Mouse (Mus musculus) CH12.LX (cell line): ENCODE results near the gene Nrros.

Experiments
- CHD2 ChIP-seq: IDR thresholded peaks from 2 replicates; pipeline ENCODE4 v1.6.1; 2011; ENCODE audit warnings: low read length, improper control_type of control experiment
- CTCF ChIP-seq, 2 experiments: IDR thresholded peaks in 1 of 2; conservative IDR thresholded peaks in 1 of 2; 2 replicates each; pipeline ENCODE4 v1.5.1; 2011 to 2012; ENCODE audit warnings: low read depth in 2 of 2, low read length in 2 of 2, improper control_type of control experiment in 1 of 2, inconsistent platforms in 1 of 2, mild to moderate bottlenecking in 1 of 2, moderate library complexity in 1 of 2
- E2F4 ChIP-seq: IDR thresholded peaks from 2 replicates; pipeline ENCODE4 v1.6.1; 2011; ENCODE audit warnings: low read depth, low read length, improper control_type of control experiment; ENCODE audit not compliant: insufficient replicate concordance
- EP300 ChIP-seq: IDR thresholded peaks from 2 replicates; pipeline ENCODE4 v1.6.1; 2011; ENCODE audit warnings: low read length, improper control_type of control experiment
- ETS1 ChIP-seq: conservative IDR thresholded peaks from 2 replicates; pipeline ENCODE4 v1.6.1; 2012; ENCODE audit warnings: low read depth, mild to moderate bottlenecking, inconsistent platforms, low read length, improper control_type of control experiment, moderate library complexity
- MAFK ChIP-seq: IDR thresholded peaks from 2 replicates; pipeline ENCODE4 v1.6.1; 2011; ENCODE audit warnings: low read length, improper control_type of control experiment; ENCODE audit not compliant: insufficient replicate concordance
- MAX ChIP-seq: IDR thresholded peaks from 2 replicates; pipeline ENCODE4 v1.6.1; 2011; ENCODE audit warnings: low read length, improper control_type of control experiment
- NELFE ChIP-seq: IDR thresholded peaks from 2 replicates; pipeline ENCODE4 v1.6.1; 2011; ENCODE audit warnings: low read depth, low read length, improper control_type of control experiment
- POLR2A ChIP-seq: IDR thresholded peaks from 2 replicates; pipeline ENCODE4 v1.6.1; 2011; ENCODE audit warnings: low read depth, mild to moderate bottlenecking, improper control_type of control experiment, low read length
- POLR2AphosphoS2 ChIP-seq: IDR thresholded peaks from 2 replicates; pipeline ENCODE4 v1.6.1; 2011; ENCODE audit warnings: low read depth, low read length, improper control_type of control experiment
- RCOR1 ChIP-seq: conservative IDR thresholded peaks from 2 replicates; pipeline ENCODE4 v1.6.1; 2012; ENCODE audit warnings: low read depth, mild to moderate bottlenecking, inconsistent platforms, low read length, improper control_type of control experiment
- TCF12 ChIP-seq: IDR thresholded peaks from 2 replicates; pipeline ENCODE4 v1.6.1; 2014; ENCODE audit warnings: low read depth, mild to moderate bottlenecking, inconsistent platforms, low read length, improper control_type of control experiment
- USF2 ChIP-seq: conservative IDR thresholded peaks from 2 replicates; pipeline ENCODE4 v1.6.1; 2011; ENCODE audit warnings: low read depth, low read length, improper control_type of control experiment
- ZKSCAN1 ChIP-seq: IDR thresholded peaks from 2 replicates; pipeline ENCODE4 v1.6.1; 2012; ENCODE audit warnings: low read depth, inconsistent platforms, low read length, improper control_type of control experiment, borderline replicate concordance

DNA sequence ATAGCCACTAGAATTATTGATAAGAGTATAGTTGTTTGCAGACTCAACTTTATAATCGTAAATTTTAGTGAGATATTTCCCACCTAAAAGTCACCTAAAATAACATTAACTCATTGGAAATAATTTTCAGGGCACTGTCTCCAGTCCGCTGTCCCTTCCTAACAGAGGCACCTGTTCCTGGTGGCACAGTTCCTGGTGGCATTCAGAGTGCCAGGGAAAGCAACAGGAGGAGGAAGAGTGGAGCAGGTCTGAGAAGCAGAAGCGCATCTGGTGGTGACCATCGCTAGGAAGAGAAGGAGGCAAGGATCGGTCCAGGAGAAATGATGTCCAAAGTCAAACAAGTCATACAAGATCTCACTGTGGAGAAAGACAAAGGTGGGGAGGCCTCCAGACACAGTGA is 20.7 kb upstream of the Nrros start:
- TF ChIP-seq E2F4 (no peak), CTCF (conservative IDR thresholded peaks at IDR 0.05 in 1 of 2, IDR thresholded peaks at IDR 0.05 in 1 of 2; ENCODE audit: low read depth in 2 of 2, low read length in 2 of 2) (no peak), ZKSCAN1 (no peak), NELFE (no peak), POLR2AphosphoS2 (no peak), EP300 (no peak), RCOR1 (no peak), TCF12 (no peak), ETS1 (no peak), MAX (no peak), CHD2 (no peak), USF2 (no peak), MAFK (no peak), POLR2A (no peak)
